Mouse (Mus musculus) urinary bladder, postnatal 4 days (tissue): ENCODE data around the gene Ctnna3.
A peak's percentile ranks its signal among the peaks of the same experiment; 100 is the strongest.

Source experiments
- DNase-seq, 2 experiments: peaks; one replicate each; pipeline ENCODE4 v3.0.0; 2021 to 2022; ENCODE audit warnings: low spot score in 2 of 2

Ctnna3 gene

GRCm38 (mm10) chr10:63945534-63945933 is 515.6 kb downstream of the Ctnna3 start:
- DNase-seq = no peak

GRCm38 (mm10) chr10:63947266-63947665 is 517.4 kb downstream of the Ctnna3 start:
- DNase-seq = no peak

DNA sequence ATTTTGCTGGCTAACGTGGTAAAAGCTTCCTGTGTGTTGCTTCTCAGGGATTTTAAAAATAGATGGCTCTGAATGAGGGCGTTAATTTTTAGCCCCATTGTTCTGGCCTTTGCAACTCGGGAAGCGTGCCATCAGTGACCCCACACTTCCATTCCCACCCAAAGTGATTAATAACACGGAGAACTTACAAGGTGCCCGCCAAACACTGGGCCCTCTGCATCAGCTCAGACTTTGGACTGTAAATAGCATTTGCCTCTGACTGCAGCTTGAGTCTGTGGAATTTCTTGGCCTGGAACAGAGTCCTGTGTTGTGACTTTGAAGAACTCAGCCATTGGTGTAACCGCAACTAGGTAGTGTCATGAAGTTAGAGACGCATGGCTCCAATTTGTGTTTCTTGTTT is 521.0 kb downstream of the Ctnna3 start:
- DNase-seq = no peak

DNA sequence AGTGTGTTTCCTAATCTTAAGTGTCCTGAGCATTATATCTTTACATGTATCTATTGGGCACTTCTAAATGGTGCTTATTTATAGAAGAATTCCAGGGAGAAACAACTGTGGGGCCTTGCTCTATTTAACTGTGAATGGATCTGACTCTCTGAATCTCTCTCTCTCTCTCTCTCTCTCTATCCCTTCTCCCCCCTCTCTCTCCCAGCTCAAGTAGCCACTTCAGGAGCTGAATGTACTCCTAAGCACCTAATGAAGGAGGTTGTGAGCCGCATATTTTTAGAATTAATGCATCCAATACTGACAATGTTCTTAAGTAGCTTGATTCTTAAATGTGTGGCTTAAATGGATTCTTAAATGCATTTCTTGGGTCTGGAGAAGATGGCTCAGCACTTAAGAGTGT is 521.6 kb downstream of the Ctnna3 start:
- no peak for DNase-seq

- peak in 1 of 2 experiments; percentile 22 for DNase-seq
These were observed 524.5 kb downstream of the Ctnna3 start for GRCm38 (mm10) chr10:63954308-63954930.

GRCm38 (mm10) chr10:63972300-63972699 is 542.4 kb downstream of the Ctnna3 start:
- no peak for DNase-seq

DNA sequence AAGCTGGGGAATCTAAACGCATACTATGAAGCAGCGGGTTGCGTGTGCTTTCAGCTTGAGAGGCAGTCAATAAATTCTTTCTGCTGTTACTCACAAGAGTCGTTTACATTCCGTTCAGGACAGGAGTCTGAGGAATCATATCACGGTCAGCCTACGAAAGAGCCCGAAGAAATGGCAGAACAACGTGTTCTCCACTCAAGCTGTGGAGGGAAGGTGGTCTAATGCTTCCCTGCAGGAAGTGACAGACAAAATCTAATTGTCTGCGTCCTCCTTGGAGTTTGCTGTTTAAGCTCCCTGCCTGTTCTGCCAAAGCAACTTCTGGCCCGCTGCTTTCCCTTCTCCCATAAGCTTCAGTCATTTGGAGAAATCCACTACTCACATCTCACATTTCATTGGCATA is 548.2 kb downstream of the Ctnna3 start:
- DNase-seq = no peak

DNA sequence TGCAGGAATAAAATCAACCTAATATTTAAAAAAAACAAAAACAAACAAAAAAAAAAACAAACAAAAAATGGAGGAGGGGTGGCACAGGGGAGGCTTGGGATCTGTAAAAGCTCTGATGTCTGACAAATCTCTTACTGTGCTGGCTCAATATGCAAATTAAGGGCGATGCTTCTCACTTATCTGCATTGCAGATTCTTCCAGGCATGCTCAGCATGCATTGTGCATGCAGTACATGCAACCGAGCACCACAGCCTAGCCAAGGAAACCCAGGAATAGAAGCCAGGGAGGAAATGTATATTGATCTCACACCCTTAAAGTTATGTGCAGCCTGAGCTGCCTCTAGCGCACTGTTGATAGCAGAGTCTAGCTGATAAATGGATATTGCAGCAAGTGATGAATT is 548.6 kb downstream of the Ctnna3 start:
- no peak for DNase-seq

DNA sequence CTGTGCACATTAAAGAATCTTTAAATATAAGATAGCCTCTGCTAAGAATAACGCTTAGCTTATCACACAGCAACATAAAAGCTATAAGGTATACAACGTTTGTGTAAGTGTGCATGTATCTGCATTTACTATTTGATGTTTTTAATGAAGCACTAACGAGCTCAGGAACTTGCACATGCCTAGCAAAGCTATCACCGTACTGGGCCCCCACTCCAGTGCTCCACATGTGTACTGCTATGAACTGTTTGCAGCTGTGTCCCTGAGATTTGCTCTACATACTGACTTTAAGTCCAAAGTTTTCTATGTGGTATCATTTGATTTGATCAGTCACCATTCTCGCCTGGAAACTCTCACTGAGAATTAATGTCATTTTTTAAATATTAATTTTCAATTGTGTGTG is 549.1 kb downstream of the Ctnna3 start:
- DNase-seq = no peak

DNA sequence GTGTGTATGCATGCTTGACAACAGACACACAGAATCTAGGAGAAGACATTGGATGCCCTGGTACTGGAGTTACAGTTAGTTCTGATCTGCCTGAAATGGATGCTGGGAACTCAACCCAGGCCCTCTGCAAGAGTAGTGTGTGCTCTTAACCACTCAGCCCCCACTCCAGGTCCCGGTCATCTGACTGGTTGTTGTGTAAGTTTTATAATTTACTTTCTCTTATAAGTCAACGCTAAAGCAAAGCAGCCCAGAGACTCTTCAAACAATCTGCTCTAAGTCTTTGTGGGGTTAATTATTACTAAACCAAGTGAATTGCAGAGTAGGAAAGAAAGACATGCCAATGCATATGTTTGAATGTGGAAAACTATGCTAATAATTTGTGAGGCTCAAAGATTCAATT is 549.5 kb downstream of the Ctnna3 start:
- DNase-seq = no peak

- no peak for DNase-seq
These were observed 555.7 kb downstream of the Ctnna3 start for GRCm38 (mm10) chr10:63985576-63985975.

GRCm38 (mm10) chr10:63994251-63994650 is 564.4 kb downstream of the Ctnna3 start:
- DNase-seq = no peak

DNA sequence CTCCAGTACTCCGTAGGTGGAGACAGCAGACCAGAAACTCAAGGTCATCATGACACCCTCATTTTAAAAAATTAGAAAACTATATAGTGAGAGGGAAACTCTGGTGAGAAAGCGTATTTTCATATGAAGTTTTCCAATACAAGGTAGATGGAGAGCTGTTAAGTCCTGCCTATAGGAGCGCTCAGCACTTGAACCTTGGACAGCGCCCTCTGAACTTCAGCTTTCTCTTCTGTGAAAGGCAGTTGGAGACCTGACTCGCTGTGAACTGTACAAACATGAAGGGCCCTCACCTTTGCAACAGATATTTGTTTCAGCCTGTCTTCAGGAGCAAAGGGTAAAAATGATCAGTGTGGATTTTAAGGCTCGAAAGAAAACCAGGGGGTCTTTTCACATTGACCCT is 571.6 kb downstream of the Ctnna3 start:
- no peak for DNase-seq

DNA sequence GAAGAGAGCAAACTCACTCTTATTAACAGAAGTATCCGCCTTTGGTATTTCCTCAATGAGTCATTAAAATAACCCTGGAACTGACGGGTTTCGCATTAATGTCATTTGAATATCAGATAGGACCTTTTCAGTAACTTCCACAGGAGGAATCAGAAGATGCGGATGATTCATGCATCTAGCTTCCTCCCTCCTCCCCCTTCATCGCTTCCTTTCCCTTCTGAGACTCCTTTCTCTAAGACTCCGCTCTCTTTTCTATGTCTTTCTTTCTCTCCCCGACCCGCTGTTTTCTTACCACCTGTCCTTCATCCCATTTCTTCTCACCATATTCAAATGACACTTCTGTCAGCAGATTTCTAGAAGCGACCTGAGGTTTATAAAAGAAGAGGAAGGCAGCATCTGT is 572.1 kb downstream of the Ctnna3 start:
- no peak for DNase-seq

DNA sequence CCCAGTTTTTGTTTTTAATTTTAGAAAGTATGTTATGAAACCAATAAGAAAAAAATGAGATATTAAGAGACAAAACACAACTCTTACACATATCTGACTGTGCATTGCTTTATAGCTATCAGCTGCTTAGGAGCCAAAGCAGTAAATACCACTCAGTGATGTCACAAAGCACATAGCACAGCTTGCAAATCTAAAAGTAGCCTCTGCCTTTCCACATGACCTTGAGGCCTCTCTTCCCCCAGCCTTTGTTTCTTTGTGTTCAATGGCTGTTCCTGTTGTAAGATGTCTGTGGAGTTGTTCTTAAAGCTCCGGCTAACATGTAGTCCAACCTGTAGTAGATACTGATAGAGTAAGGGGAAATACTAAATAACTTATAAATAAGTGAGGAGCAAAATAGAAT is 590.4 kb downstream of the Ctnna3 start:
- DNase-seq = no peak

DNA sequence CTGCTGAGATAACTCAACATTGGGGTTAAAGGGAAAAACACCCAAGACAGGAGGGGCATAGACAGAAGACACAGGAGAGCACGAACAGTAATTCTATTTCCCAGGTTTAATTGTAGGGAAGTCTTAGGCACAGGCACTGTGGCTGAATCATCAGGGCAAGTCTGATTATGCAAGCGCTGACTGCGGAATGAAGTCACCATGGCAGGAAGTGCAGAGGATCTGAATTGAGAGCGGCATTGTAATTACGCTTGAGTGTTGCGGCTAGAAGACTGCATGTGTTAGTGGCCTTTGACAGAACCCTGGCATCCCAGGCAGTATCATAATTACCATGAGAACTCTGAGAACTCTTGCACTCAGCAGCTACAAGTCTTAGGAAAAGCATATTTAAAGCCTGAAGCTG is 593.4 kb downstream of the Ctnna3 start:
- DNase-seq = no peak

DNA sequence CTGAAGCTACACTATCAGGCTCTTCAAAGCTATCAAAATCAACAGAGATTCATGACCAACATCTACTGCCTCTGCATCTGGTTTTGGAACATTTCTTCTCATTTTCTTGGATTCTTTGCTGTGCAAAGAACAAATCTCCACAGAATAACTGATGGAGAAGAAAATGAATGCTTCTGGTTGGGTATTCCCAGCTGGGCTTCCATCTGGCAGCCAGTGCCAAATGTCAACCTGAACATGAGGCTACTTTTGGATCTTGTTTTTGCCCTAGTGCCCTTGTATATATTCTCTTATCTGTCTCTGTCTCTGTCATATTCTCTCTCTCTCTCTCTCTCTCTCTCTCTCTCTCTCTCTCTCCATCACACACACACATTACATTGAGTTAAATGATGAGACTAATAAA is 601.0 kb downstream of the Ctnna3 start:
- DNase-seq = no peak

- DNase-seq = no peak
These were observed 610.0 kb downstream of the Ctnna3 start for GRCm38 (mm10) chr10:64039760-64040535.

- no peak for DNase-seq
These were observed 611.3 kb downstream of the Ctnna3 start for GRCm38 (mm10) chr10:64041218-64041617.

- DNase-seq = no peak
These were observed 612.0 kb downstream of the Ctnna3 start for GRCm38 (mm10) chr10:64041892-64042291.

DNA sequence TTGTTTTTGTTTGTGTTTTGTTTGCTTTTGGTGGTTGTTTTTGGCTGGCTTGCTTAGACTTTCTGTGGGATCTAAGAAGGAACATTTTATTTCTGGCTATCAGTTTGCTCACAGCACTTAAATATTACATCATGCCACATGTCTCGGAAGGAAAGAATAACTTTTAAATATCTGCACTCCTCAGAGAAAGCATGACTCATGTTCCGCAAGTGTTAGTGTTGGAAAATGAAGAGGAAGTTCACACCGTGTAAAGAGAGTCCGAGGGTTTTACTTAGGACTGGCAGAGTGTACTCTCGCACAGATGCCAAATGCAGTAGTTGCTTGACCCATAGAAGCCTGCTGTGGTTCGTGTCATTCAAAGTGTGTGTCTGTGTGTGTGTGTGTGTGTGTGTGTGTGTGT is 619.3 kb downstream of the Ctnna3 start:
- DNase-seq = no peak

DNA sequence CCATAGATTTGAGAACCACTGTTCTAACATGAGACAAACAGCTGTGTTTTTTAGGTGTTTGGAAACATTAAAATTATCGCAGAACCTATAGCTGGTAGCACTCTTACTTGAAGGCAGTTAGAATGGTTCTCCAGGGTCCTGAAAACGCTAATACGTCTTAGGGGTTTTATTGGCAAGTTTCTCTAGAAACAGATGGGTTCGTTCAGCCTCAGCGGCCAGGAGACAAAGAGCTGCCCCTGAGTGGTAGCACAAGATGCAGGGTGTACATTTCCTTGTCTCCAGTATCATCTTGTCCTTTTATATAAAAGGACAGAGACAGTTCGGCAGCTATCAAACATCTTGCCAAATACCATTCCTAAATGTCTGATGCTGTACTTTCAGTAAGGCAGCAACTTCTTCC is 620.0 kb downstream of the Ctnna3 start:
- no peak for DNase-seq

DNA sequence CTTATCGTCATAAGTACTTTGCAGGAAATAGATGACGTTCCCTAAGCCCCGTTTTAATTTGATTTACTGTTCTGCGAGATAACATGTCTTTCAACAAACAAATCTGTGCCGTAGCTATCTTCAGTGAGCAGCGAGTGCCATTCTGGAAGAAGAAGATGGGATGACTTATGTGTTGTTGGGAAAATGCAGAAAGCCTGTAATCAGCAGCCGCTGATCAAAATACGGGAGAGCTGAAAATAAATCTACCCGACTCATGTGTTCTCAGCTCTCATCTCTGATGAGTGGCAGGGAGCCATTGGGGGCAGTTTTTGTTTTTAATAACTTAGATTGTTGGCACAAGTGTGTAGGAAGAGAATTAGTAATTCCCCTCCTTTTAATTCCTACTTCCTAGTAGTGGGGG is 633.8 kb downstream of the Ctnna3 start:
- no peak for DNase-seq

GRCm38 (mm10) chr10:64075944-64076343 is 646.0 kb downstream of the Ctnna3 start:
- DNase-seq = no peak
